Comparison of ENCODE assay signal across 8 mouse cellular contexts in genomic region chrX:57053993-57054385, GRCm38 (mm10). TPM values are rescaled to one million over a fixed set of nuclear protein-coding genes. Genes with fewer than 3 reads are reported as not detected.
DNase-seq lines count a peak whose midpoint lies in the region; ATAC-seq lines count a peak whose summit lies in the region.

No protein-coding gene starts in this region.

- DNase-seq in heart, postnatal 14 days, result no peak
- peak; percentile 4 for DNase-seq in MEL-GATA-1-ER (ENCODE audit: extremely low read depth, low read depth)
- no peak for DNase-seq in hindbrain, embryonic 11.5 days (ENCODE audit: low spot score)
- peak; percentile 83 for DNase-seq in midbrain, embryonic 11.5 days (ENCODE audit: low spot score, missing footprints)
- no peak for DNase-seq in cerebellum, postnatal 10 days
- no peak for DNase-seq in cerebellum, postnatal 14 days
- DNase-seq in adrenal gland, postnatal 25 days, result no peak

- H3K4me1 ChIP-seq in heart, embryonic 14.5 days (ENCODE audit: control insufficient read depth in 2 of 2, insufficient read depth in 2 of 2, low read length in 2 of 2), result no peaks in the 10 kb centered on the region
- H3K4me1 ChIP-seq in hindbrain, embryonic 11.5 days (replicated peaks; ENCODE audit: control insufficient read depth, insufficient read depth, low read length), result no peaks in the 10 kb centered on the region
- 0 out of 2 replicates have a peak, but pooled peaks cover 2% of the 10 kb centered on the region for H3K4me1 ChIP-seq in midbrain, embryonic 11.5 days (ENCODE audit: control insufficient read depth, insufficient read depth, low read length)

- peak overlapping the region in 1 of 2 experiments; percentile 92; a peak in 1 of 4 replicates for H3K27ac ChIP-seq in heart, embryonic 14.5 days (replicated peaks in 1 of 2; ENCODE audit: control insufficient read depth in 1 of 2, insufficient read depth in 1 of 2, low read depth in 2 of 2, low read length in 2 of 2)
- H3K27ac ChIP-seq in hindbrain, embryonic 11.5 days (ENCODE audit: low read depth, low read length), result peak overlapping the region; percentile 92
- H3K27ac ChIP-seq in midbrain, embryonic 11.5 days (ENCODE audit: low read depth, low read length), result no peak overlapping the region; the same call in 1 of the 2 replicates

- no peaks in the 10 kb centered on the region for H3K27me3 ChIP-seq in heart, embryonic 14.5 days (ENCODE audit: control insufficient read depth, insufficient read depth, low read length)
- H3K27me3 ChIP-seq in hindbrain, embryonic 11.5 days (ENCODE audit: control insufficient read depth, insufficient read depth, low read length), result no peaks in the 10 kb centered on the region
- no peaks in the 10 kb centered on the region for H3K27me3 ChIP-seq in midbrain, embryonic 11.5 days (ENCODE audit: control insufficient read depth, insufficient read depth, low read length)

- H3K9me3 ChIP-seq in heart, embryonic 14.5 days (ENCODE audit: control insufficient read depth, low read length), result no peaks in the 10 kb centered on the region
- no peaks in the 10 kb centered on the region for H3K9me3 ChIP-seq in hindbrain, embryonic 11.5 days (ENCODE audit: control insufficient read depth, low read length)
- H3K9me3 ChIP-seq in midbrain, embryonic 11.5 days (ENCODE audit: control insufficient read depth, low read length), result no peaks in the 10 kb centered on the region

- peaks cover 29% of the 10 kb centered on the region for H3K36me3 ChIP-seq in heart, embryonic 14.5 days (ENCODE audit: control insufficient read depth, insufficient read depth, low read length)
- H3K36me3 ChIP-seq in hindbrain, embryonic 11.5 days (ENCODE audit: control insufficient read depth, insufficient read depth, low read length), result no peaks in the 10 kb centered on the region
- no peaks in the 10 kb centered on the region for H3K36me3 ChIP-seq in midbrain, embryonic 11.5 days (ENCODE audit: control insufficient read depth, insufficient read depth, low read length)

- H3K4me3 ChIP-seq in heart, embryonic 14.5 days (ENCODE audit: control insufficient read depth in 1 of 2, insufficient read depth in 1 of 2, low read depth in 1 of 2, low read length in 2 of 2), result peak overlapping the region; percentile 57 to 91
- peak overlapping the region; percentile 49 for H3K4me3 ChIP-seq in hindbrain, embryonic 11.5 days (ENCODE audit: low read depth, low read length)
- H3K4me3 ChIP-seq in midbrain, embryonic 11.5 days (ENCODE audit: low read depth, low read length), result peak overlapping the region; percentile 50

- ATAC-seq in heart, embryonic 14.5 days (ENCODE audit: insufficient number of reproducible peaks, insufficient read depth, low FRiP score, low read depth), result no peak
- no peak; the same call in 1 of the 2 replicates for ATAC-seq in hindbrain, embryonic 11.5 days (ENCODE audit: low FRiP score)
- peak; percentile 38 for ATAC-seq in midbrain, embryonic 11.5 days (ENCODE audit: low FRiP score)

- intact Hi-C loops in heart, postnatal 14 days (cut with DNase I), result loop anchor here (10.0 kb wide), 1 partner anchor 181 kb away; no protein-coding TSS in a partner anchor

- peak overlapping the region; percentile 65 for H3K4me2 ChIP-seq in heart, embryonic 14.5 days (ENCODE audit: low read length)
- H3K4me2 ChIP-seq in hindbrain, embryonic 11.5 days (replicated peaks; ENCODE audit: low read depth, low read length), result peak overlapping the region; percentile 47
- peak overlapping the region; percentile 53 for H3K4me2 ChIP-seq in midbrain, embryonic 11.5 days

- 18% methylated on average over 11 of the region's 11 CpGs for WGBS in heart, embryonic 14.5 days
- WGBS in hindbrain, embryonic 11.5 days, result 22% methylated on average over 11 of the region's 11 CpGs
- WGBS in midbrain, embryonic 11.5 days, result 24% methylated on average over 11 of the region's 11 CpGs

- peak overlapping the region; percentile 76 for H3K9ac ChIP-seq in heart, embryonic 14.5 days (ENCODE audit: low read length)
- H3K9ac ChIP-seq in hindbrain, embryonic 11.5 days (ENCODE audit: low read depth, low read length), result peak overlapping the region; percentile 67
- peak overlapping the region; percentile 66; the same call in 1 of the 2 replicates for H3K9ac ChIP-seq in midbrain, embryonic 11.5 days (ENCODE audit: low read length)

RNA-seq across cellular contexts. Expression of gene Htatsf1, which starts 0.6 kb away (rescaled TPM):
- 66.5 and 66.6 TPM in 2 replicates for polyA plus RNA-seq in heart, embryonic 14.5 days (2014; fragmentation: Nextera tagmentation; extraction: Ambion mirVana)
- 10 to 100 TPM; 46.1 to 50.5 TPM for total RNA-seq in heart, postnatal 14 days (2021)
- 92.3 and 97.4 TPM in 2 replicates for polyA plus RNA-seq in hindbrain, embryonic 11.5 days (2014; fragmentation: Nextera tagmentation; extraction: Ambion mirVana)
- 86.2 and 98.2 TPM in 2 replicates for polyA plus RNA-seq in midbrain, embryonic 11.5 days (2014; fragmentation: Nextera tagmentation; extraction: Ambion mirVana)
- 47.7 and 50.1 TPM in 2 replicates for total RNA-seq in adrenal gland, postnatal 25 days (2021)

RNA-seq across cellular contexts. Expression of gene Brs3, which starts 11.1 kb away (rescaled TPM):
- polyA plus RNA-seq in heart, embryonic 14.5 days (2014; fragmentation: Nextera tagmentation; extraction: Ambion mirVana), result not detected in 2 replicates
- not detected for total RNA-seq in heart, postnatal 14 days (2021)
- not detected in 2 replicates for polyA plus RNA-seq in hindbrain, embryonic 11.5 days (2014; fragmentation: Nextera tagmentation; extraction: Ambion mirVana)
- not detected in 2 replicates for polyA plus RNA-seq in midbrain, embryonic 11.5 days (2014; fragmentation: Nextera tagmentation; extraction: Ambion mirVana)
- not detected in 2 replicates for total RNA-seq in adrenal gland, postnatal 25 days (2021)

RNA-seq across cellular contexts. Expression of gene Vgll1, which starts 33.9 kb away (rescaled TPM):
- polyA plus RNA-seq in heart, embryonic 14.5 days (2014; fragmentation: Nextera tagmentation; extraction: Ambion mirVana), result not detected in 2 replicates
- not detected for total RNA-seq in heart, postnatal 14 days (2021)
- 0.21 and 0.23 TPM in 2 replicates for polyA plus RNA-seq in hindbrain, embryonic 11.5 days (2014; fragmentation: Nextera tagmentation; extraction: Ambion mirVana)
- polyA plus RNA-seq in midbrain, embryonic 11.5 days (2014; fragmentation: Nextera tagmentation; extraction: Ambion mirVana), result 0.07 and 0.18 TPM in 2 replicates
- total RNA-seq in adrenal gland, postnatal 25 days (2021), result not detected in 2 replicates

Comparison
In these comparisons a context has a peak if more than half of its experiments do, and no peak if none do; other contexts are left out.
1. DNase-seq: peak in MEL-GATA-1-ER (single experiment) and midbrain, embryonic 11.5 days (single experiment); none in heart, postnatal 14 days (0 of 2), hindbrain, embryonic 11.5 days (single experiment), cerebellum, postnatal 10 days (0 of 2), cerebellum, postnatal 14 days (0 of 2) and adrenal gland, postnatal 25 days (single experiment).
2. Peak in every context shown above with its lines, with median percentiles within 50 percentile points of each other: H3K4me2 ChIP-seq, H3K4me3 ChIP-seq and H3K9ac ChIP-seq.